12 mouse cellular contexts compared by ENCODE assay signal in the genomic region with DNA sequence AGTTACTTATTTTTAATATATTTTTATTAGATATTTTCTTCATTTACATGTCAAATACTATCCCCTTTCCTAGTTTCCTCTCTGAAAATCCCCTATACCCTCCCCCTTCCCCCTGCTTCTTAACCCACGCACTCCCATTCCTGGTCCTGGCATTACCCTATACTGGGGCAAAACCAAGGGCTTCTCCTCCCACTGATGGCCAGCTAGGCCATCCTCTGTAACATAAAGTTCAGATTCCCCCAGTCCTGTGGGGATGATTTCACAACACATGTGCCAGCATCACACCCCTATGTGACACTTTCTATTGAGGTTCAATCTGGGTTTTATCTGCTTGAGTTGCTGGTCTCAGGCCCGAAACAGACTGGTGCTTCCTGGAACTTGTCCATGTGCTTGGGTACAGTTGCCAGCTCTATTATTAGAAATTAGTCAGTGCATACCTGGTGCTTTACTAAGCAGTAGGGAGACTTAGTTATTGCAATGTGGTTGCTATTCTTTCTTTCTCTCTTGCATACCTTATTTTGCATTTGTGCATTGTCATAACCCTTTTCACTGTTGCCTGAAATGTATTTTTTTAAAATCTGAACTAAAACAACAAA.
DNase-seq lines count a peak whose midpoint lies in the region; ATAC-seq lines count a peak whose summit lies in the region.
"Had no signal": no experiment of that assay in that cellular context is flagged by ENCODE, and none has a peak within 500 bp of the region (broad histone marks: within the 10 kb centered on the region; RNA-seq: fewer than 3 reads in every experiment).

No protein-coding gene starts in this region.

- no peaks in the 10 kb centered on the region for H3K36me3 ChIP-seq in forebrain, embryonic 15.5 days
- H3K36me3 ChIP-seq in forebrain, embryonic 10.5 days (replicated peaks) = no peaks in the 10 kb centered on the region
- H3K36me3 ChIP-seq in kidney, embryonic 16.5 days (ENCODE audit: insufficient read depth, low read length) = no peaks in the 10 kb centered on the region

- intact Hi-C loops in heart, postnatal 36 days (cut with DNase I) = no loop called here

- 0 out of 2 replicates have a peak, but pooled peaks have one; percentile 46 for ATAC-seq in forebrain, embryonic 15.5 days (replicated peaks)
- ATAC-seq in kidney, embryonic 16.5 days (ENCODE audit: low FRiP score, low TSS enrichment) = no peak
- no peak for ATAC-seq in erythroid progenitor cell, adult 5-6 weeks (replicated peaks; ENCODE audit: low FRiP score, poor library complexity, severe bottlenecking)
- ATAC-seq: intestine, postnatal 0 days; liver, postnatal 0 days had no signal

- no peak overlapping the region for H3K9ac ChIP-seq in forebrain, embryonic 15.5 days (replicated peaks)
- H3K9ac ChIP-seq in kidney, embryonic 16.5 days (replicated peaks; ENCODE audit: low read length) = no peak overlapping the region
- H3K9ac ChIP-seq: liver, postnatal 0 days had no signal

- no peak overlapping the region for H3K4me3 ChIP-seq in forebrain, embryonic 15.5 days
- no peak overlapping the region for H3K4me3 ChIP-seq in forebrain, embryonic 10.5 days
- no peak overlapping the region for H3K4me3 ChIP-seq in kidney, embryonic 16.5 days (ENCODE audit: low read length)

- H3K27me3 ChIP-seq in forebrain, embryonic 15.5 days = no peaks in the 10 kb centered on the region
- H3K27me3 ChIP-seq in forebrain, embryonic 10.5 days (ENCODE audit: poor library complexity, severe bottlenecking) = no peaks in the 10 kb centered on the region
- H3K27me3 ChIP-seq in kidney, embryonic 16.5 days (ENCODE audit: insufficient read depth, low read length) = no peaks in the 10 kb centered on the region

- H3K9me3 ChIP-seq in forebrain, embryonic 15.5 days = no peaks in the 10 kb centered on the region
- H3K9me3 ChIP-seq in forebrain, embryonic 10.5 days = no peaks in the 10 kb centered on the region
- H3K9me3 ChIP-seq in kidney, embryonic 16.5 days (ENCODE audit: low read length) = no peaks in the 10 kb centered on the region

- no peaks in the 10 kb centered on the region for H3K4me1 ChIP-seq in forebrain, embryonic 15.5 days
- no peaks in the 10 kb centered on the region for H3K4me1 ChIP-seq in forebrain, embryonic 10.5 days
- H3K4me1 ChIP-seq in kidney, embryonic 16.5 days (ENCODE audit: insufficient read depth, low read length) = no peaks in the 10 kb centered on the region

- DNase-seq in forebrain, embryonic 10.5 days (ENCODE audit: extremely low spot score, low spot score) = no peak
- peak; percentile 16 for DNase-seq in kidney, adult 9 months
- peak; percentile 92 for DNase-seq in cerebellum, adult 8-10 months
- peak; percentile 31 to 58 for DNase-seq in heart, postnatal 36 days
- DNase-seq in left cerebral cortex, adult 8-10 months (ENCODE audit: low spot score in 2 of 2) = no peak
- DNase-seq: adrenal gland, postnatal 25 days; B cell, adult 2 months; liver, postnatal 0 days had no signal

- WGBS in forebrain, embryonic 15.5 days = 64% methylated on average over 2 of the region's 2 CpGs
- 98% methylated on average over 2 of the region's 2 CpGs for WGBS in forebrain, embryonic 10.5 days
- 78% methylated on average over 2 of the region's 2 CpGs for WGBS in kidney, embryonic 16.5 days

- H3K27ac ChIP-seq in forebrain, embryonic 15.5 days (replicated peaks) = no peak overlapping the region
- H3K27ac ChIP-seq in forebrain, embryonic 10.5 days = no peak overlapping the region
- H3K27ac ChIP-seq in kidney, embryonic 16.5 days (ENCODE audit: low read length) = no peak overlapping the region

- H3K4me2 ChIP-seq in forebrain, embryonic 15.5 days (replicated peaks) = no peak overlapping the region
- no peak overlapping the region for H3K4me2 ChIP-seq in kidney, embryonic 16.5 days (replicated peaks; ENCODE audit: low read depth, low read length)

Comparison
In these comparisons a context has a peak if more than half of its experiments do, and no peak if none do; other contexts are left out.
1. DNase-seq: peak in kidney, adult 9 months (single experiment), cerebellum, adult 8-10 months (single experiment) and heart, postnatal 36 days (2 of 2); none in forebrain, embryonic 10.5 days (single experiment) and left cerebral cortex, adult 8-10 months (0 of 2).